Mouse (Mus musculus) lung, postnatal 10 days (tissue): ENCODE data around the gene Litaf.

ENCODE experiments used
- DNase-seq: peaks from one replicate; pipeline ENCODE4 v3.0.0; 2021

Gene Litaf

GRCm38 (mm10) chr16:11066029-11066832 lies at the start of gene Litaf:
TSS of gene Litaf (minus strand) at chr16:11066157.
- peak; percentile 99 for DNase-seq

DNA sequence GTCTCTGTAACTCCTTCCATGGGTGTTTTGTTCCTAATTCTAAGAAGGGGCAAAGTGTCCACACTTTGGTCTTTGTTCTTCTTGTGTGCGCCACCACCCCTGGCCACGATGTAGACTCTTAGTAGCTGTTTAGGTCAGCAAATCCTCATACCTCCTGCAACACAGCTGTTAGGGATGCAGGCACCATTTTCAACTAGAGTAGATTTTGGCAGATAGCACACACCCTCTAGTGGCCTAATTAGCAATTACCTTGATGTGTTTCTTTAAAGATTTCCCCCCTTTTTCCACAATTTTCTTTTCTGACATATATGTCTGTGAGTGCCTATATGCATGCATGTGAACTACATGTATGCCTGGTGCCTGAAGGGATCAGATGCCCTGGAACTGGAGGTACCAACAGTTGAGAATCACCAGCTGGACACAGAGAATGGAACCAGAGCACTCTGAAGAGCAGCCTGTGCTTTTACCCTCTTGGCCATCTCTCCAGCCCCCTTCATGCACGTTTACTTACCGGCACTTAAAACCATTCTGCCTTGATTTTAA lies 43.3 kb upstream of the Litaf start:
- DNase-seq = peak; percentile 30

GRCm38 (mm10) chr16:11104905-11105304 lies 38.9 kb upstream of the Litaf start:
- DNase-seq = no peak

- DNase-seq = no peak
These were observed 31.3 kb upstream of the Litaf start for GRCm38 (mm10) chr16:11097301-11097700.

- no peak for DNase-seq
These were observed 27.9 kb upstream of the Litaf start for GRCm38 (mm10) chr16:11093717-11094386.

- no peak for DNase-seq
These were observed 26.6 kb upstream of the Litaf start for GRCm38 (mm10) chr16:11092523-11092922.

DNA sequence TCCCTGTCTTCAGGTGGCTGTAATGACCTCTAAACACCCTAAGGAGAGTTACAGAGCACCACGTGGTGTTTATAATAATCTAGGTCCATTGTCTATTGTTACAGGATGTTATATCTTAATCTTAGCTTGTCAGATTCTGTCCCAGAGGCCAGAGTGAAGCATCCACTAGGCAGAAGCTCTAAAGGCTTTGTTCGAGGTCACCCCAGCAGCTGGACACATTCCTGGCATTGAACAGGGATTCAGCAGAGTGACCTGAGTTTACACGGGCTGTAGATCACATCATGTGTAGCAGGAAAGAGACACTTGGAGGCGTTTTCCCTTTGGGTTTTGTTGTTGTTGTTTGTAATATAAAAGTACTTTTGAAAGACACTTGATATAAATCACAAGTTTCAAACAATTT lies 26.1 kb upstream of the Litaf start:
- DNase-seq = peak; percentile 32

DNA sequence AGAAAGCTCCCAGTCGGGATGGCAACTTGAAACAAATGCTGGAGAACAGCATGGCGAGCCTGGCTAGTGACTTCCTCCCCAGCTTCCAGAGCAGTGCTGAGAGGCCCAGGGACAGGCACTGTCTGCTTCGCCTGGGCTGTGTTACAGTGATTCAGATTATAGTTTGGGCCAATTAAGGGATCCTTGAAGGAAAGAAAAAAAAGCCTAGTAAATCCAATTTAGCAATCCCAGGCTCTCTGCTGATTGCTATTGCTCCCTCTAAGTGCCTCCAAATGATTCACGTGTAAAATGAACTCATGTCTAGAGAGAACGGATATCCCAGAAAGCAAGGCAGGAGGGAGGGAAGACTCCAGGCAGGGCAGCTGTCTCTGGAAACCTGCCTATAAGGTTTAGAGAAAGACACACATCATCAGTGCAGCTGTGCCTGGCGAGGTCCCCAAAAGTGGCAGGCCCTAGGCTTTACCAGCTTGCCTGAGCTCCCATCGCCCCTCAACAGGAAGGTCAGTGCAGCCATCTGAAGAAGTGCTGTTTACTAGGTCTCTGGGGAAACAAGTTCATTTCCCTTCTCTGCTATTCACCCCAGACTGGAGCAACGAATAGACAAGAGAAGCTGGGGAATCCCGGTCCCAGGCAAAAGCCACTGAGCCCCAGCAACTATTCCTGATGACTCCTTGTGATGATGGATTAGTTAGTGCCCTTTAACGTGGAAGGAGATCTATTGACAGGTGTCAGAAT lies 25.0 kb upstream of the Litaf start:
- no peak for DNase-seq

DNA sequence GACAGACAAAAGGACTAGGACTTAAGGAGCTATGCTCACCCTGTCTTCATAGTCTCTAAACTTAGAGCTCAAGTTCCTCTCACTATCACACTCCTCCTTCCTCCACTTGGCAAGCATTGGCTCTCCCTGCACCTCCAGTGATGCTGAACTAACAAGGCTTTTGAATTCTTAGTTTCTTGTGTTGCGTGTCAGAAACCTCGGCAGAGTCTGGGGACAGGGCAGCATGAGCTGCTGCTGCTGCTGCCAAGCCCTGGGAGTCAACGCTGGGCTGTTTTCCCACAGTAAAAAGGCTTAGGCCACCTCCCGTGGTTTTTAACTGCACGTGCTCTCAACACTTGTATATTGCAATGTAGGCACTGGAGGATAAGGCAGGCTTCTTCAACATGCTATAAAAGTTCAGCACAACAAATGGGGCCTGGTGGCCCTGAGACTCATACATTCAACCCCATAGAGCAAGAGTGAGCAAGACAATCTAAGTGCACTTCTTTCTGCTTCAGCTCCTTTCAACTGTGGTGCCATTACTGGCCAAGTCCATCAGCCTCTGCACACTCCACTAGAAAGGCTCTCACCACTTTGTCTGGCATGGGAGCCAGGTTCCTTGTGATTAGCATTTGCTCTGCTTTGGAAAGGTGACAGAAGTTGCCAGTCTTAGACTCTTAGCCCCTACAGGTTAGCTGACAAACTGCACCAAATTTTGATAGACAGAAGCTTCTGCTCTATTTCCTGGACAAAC lies 21.1 kb upstream of the Litaf start:
- no peak for DNase-seq

DNA sequence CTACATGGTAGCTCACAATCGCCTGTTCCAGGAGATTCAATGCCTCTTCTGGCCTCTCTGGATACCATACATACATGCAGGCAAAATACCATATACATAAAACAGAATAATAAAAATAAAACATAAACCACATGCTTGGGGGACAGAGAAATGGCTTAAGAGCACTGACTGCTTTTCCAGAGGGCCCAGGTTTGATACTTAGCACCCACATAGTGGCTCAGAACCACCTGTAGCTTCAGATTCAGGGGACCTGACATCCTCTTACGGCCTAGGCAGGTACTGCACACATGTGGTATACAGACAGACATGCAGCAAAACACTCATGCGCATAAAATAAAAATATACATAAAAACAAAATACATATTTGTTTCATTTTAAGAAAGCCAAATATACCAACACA lies 20.3 kb upstream of the Litaf start:
- no peak for DNase-seq

- no peak for DNase-seq
These were observed 18.2 kb upstream of the Litaf start for GRCm38 (mm10) chr16:11084181-11084580.

GRCm38 (mm10) chr16:11078216-11078869 lies 12.4 kb upstream of the Litaf start:
- no peak for DNase-seq

- no peak for DNase-seq
These were observed 11.7 kb upstream of the Litaf start for GRCm38 (mm10) chr16:11077601-11078201.

GRCm38 (mm10) chr16:11073060-11073459 lies 7.1 kb upstream of the Litaf start:
- no peak for DNase-seq

DNA sequence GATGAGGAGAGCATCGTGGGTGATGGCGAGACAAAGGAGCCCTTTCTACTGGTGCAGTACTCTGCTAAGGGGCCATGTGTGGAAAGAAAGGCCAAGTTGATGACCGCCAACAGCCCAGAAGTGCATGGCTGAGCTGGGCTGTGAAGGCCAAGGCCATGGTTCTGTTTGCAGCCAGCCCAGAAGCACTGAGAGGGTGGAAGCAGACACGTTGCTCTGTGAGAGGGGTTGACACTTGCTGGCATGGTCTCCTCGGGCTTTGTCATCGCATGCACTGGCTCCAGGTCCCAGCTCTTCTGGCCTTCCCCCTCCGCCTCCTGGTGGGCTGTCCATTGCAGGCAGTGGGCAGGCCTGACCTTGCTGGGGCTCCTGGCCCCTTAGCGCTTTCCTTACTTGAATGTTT lies 6.5 kb upstream of the Litaf start:
- no peak for DNase-seq

- DNase-seq = no peak
These were observed 5.9 kb upstream of the Litaf start for GRCm38 (mm10) chr16:11071887-11072286.

DNA sequence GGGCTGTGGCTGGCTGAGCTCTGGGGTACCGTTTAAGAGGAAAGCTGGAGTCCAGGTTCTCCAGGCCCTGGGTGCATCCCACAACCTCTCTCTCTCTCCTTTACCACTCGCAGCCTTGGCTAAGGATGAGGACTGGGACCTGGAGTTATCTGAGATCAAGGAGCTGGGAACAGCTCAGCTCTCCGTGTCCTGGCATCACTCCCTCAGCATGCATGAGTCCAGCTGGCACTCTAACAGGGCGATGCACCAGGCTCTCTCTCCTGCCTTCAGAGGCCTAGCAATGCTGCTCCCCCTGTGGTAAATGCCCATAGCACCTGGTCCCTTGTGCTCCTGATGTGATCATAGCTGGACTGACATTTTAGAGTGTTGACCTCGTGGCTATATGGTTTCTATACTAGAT lies 5.2 kb upstream of the Litaf start:
- DNase-seq = no peak

GRCm38 (mm10) chr16:11069710-11070420 lies 3.9 kb upstream of the Litaf start:
- peak; percentile 61 for DNase-seq

DNA sequence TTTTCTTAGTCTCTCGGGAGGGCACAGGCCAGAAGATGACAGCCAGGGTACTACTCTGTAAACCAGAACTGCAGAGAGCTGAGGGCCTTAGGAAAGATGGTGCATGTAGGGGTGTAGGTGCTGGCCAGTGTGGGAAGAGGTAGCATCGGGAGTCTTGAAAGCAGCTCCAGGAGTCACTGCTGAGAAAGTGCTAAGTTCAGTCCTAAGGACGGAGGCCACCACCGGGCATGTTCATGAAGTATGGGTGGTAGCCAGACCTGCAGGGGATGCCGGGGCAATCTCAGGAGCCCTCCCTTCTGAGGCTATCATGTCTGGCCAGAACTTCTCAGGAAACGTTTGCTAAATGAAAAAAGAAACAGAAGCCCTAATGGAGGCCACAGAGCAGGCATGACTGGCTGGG lies 3.3 kb upstream of the Litaf start:
- no peak for DNase-seq

- no peak for DNase-seq
These were observed 2.7 kb upstream of the Litaf start for GRCm38 (mm10) chr16:11068666-11069065.

DNA sequence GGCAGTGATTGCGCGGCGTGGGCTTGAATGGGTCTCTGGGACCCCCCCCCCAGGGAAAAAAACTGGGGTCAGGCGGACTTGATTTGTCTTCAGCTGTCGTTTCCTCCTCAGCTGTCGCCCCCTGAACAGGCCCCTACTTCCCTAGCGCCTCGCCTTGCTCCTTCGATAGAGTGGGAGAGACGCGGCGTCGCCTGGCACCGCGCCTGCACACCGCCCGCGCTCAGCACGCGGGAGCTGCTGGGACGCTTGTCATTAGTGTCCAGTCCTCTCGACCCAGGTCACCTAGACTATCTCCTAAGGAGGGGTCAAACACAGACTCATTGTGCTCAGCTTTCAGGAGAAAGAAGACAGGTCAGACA lies 855 bp upstream of the Litaf start:
- DNase-seq = peak; percentile 75
